Mouse (Mus musculus): Measurements from ENCODE around the gene Rexo1.

DNA sequence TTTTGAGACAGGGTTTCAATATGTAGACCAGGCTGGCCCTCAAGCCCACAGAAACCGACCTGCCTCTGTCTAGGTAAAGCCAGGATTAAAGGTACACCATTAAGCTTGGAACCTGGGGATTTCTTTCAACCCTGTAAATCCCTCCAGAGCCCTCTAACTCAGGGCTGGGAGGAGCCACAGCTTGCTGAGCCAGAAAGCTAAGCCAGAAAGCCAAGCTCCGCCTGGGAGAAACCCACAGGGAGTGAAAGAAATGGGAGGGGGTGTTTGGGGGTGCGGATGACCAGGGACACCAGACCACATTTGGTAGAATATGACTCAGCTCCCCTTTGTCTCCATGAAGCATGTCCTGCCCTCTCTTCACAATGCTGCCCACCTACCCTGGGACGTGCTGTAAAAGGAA, 35.0 kb upstream of the Rexo1 start:
- TF ChIP-seq POLR2A (IDR thresholded peaks at IDR 0.05; ENCODE audit: borderline replicate concordance, extremely low read depth, insufficient read depth, insufficient read length, poor library complexity, severe bottlenecking): no peak
- no peak for TF ChIP-seq CTCF (IDR thresholded peaks at IDR 0.05; ENCODE audit: borderline replicate concordance, extremely low read depth, insufficient read depth, insufficient read length)

Data from brain, embryonic 14.5 days (tissue).